Comparison of ENCODE assay signal across 17 mouse cellular contexts in genomic region chr6:141197501-141197900, GRCm38 (mm10). TPM values are rescaled to one million over a fixed set of nuclear protein-coding genes. Genes with fewer than 3 reads are reported as not detected.
"Had no signal": no experiment of that assay in that cellular context is flagged by ENCODE, and none has a peak within 500 bp of the region (broad histone marks: within the 10 kb centered on the region; RNA-seq: fewer than 3 reads in every experiment).

No protein-coding gene starts in this region.

- DNase-seq: gastrocnemius, postnatal 14 days; gastrocnemius, postnatal 36 days; heart, adult 18-20 months; heart, postnatal 10 days; heart, postnatal 36 days; kidney, adult 11 months; kidney, adult 2 months; kidney, adult 9 months; kidney, postnatal 14 days; kidney, postnatal 36 days; layer of hippocampus, adult 9-11 months; layer of hippocampus, postnatal 36 days; left cerebral cortex, postnatal 4 days had no signal

- ATAC-seq: hindbrain, postnatal 0 days; intestine, embryonic 16.5 days; liver, embryonic 12.5 days had no signal

RNA-seq across cellular contexts. Expression of gene Pde3a, which starts 51.6 kb away (rescaled TPM):
- total RNA-seq: hematopoietic stem cell, adult 5-6 weeks had no signal
